Mouse (Mus musculus): ENCODE data around the gene 4930412O13Rik.

- TF ChIP-seq ZNF384 (IDR thresholded peaks at IDR 0.05; ENCODE audit: low read depth, low read length) (no peak), CHD2 (IDR thresholded peaks at IDR 0.05; ENCODE audit: low read depth, low read length) (no peak)
These were observed 23.0 kb downstream of the 4930412O13Rik start for GRCm38 (mm10) chr2:9903854-9904560.

Measured in ES-E14 (cell line).